Mouse (Mus musculus) myocyte (in vitro differentiated cells): ENCODE data around the gene Mettl13. TPM values are rescaled to one million over a fixed set of nuclear protein-coding genes. Genes with fewer than 3 reads are reported as not detected.

Experiments used
- H3K27me3 ChIP-seq: one replicate; pipeline ENCODE4 v1.6.1; 2011; ENCODE audit not compliant: control insufficient read depth, insufficient read depth, insufficient read length
- H3K36me3 ChIP-seq: one replicate; pipeline ENCODE4 v1.6.1; 2011; ENCODE audit not compliant: control insufficient read depth, insufficient read depth
- H3K4me2 ChIP-seq: one replicate; pipeline ENCODE4 v1.6.1; 2011; ENCODE audit warnings: low read depth, control low read depth
- H3K4me3 ChIP-seq: one replicate; pipeline ENCODE4 v1.5.1; 2011; ENCODE audit warnings: mild to moderate bottlenecking, control low read depth, moderate library complexity
- H3K79me2 ChIP-seq: one replicate; pipeline ENCODE4 v1.6.1; 2011; ENCODE audit not compliant: control insufficient read depth, insufficient read depth
- H3ac ChIP-seq: one replicate; pipeline ENCODE4 v1.6.1; 2011; ENCODE audit not compliant: control insufficient read depth, insufficient read length
- CEBPB ChIP-seq: IDR thresholded peaks from 2 replicates; pipeline ENCODE4 v1.6.1; 2011; ENCODE audit warnings: mild to moderate bottlenecking, moderate library complexity; ENCODE audit not compliant: poor library complexity, insufficient read depth, severe bottlenecking
- E2F4 ChIP-seq: IDR thresholded peaks from one replicate; pipeline ENCODE4 v1.6.1; 2011; ENCODE audit warnings: mild to moderate bottlenecking, control low read depth, moderate library complexity; ENCODE audit not compliant: insufficient read depth
- MAX ChIP-seq: IDR thresholded peaks from one replicate; pipeline ENCODE4 v1.6.1; 2011; ENCODE audit warnings: low read depth, mild to moderate bottlenecking, control low read depth
- MYOD1 ChIP-seq, 3 experiments: IDR thresholded peaks; one replicate each; pipeline ENCODE4 v1.6.1; 2011; ENCODE audit warnings: control low read depth in 2 of 3, low read depth in 2 of 3, mild to moderate bottlenecking in 2 of 3, moderate library complexity in 1 of 3; ENCODE audit not compliant: insufficient read length in 2 of 3, control insufficient read depth in 1 of 3
- MYOG ChIP-seq, 3 experiments: IDR thresholded peaks; one replicate each; pipeline ENCODE4 v1.6.1; 2011; ENCODE audit warnings: control low read depth in 2 of 3, low read depth in 2 of 3, mild to moderate bottlenecking in 2 of 3; ENCODE audit not compliant: insufficient read length in 2 of 3, control insufficient read depth in 1 of 3, insufficient read depth in 1 of 3
- POLR2A ChIP-seq: IDR thresholded peaks from one replicate; pipeline ENCODE4 v1.6.1; 2011; ENCODE audit warnings: low read depth, mild to moderate bottlenecking, control low read depth, moderate library complexity; ENCODE audit not compliant: insufficient read length
- POLR2AphosphoS2 ChIP-seq: IDR thresholded peaks from one replicate; pipeline ENCODE4 v1.6.1; 2011; ENCODE audit warnings: low read depth, control low read depth; ENCODE audit not compliant: insufficient read length
- REST ChIP-seq: IDR thresholded peaks from one replicate; pipeline ENCODE4 v1.6.1; 2011; ENCODE audit warnings: mild to moderate bottlenecking, control low read depth, moderate library complexity; ENCODE audit not compliant: insufficient read depth, insufficient read length
- SRF ChIP-seq: IDR thresholded peaks from one replicate; pipeline ENCODE4 v1.6.1; 2011; ENCODE audit warnings: low read depth; ENCODE audit not compliant: control insufficient read depth, insufficient read length
- TCF12 ChIP-seq: IDR thresholded peaks from one replicate; pipeline ENCODE4 v1.6.1; 2011; ENCODE audit warnings: mild to moderate bottlenecking, control low read depth; ENCODE audit not compliant: poor library complexity, insufficient read depth, severe bottlenecking
- TCF3 ChIP-seq: IDR thresholded peaks from one replicate; pipeline ENCODE4 v1.6.1; 2011; ENCODE audit warnings: low read depth, control low read depth; ENCODE audit not compliant: insufficient read length
- USF1 ChIP-seq: IDR thresholded peaks from one replicate; pipeline ENCODE4 v1.6.1; 2011; ENCODE audit warnings: low read depth, mild to moderate bottlenecking, control low read depth, moderate library complexity
- polyA plus RNA-seq: library from polyadenylated mRNA; unstranded; fragments of >200 nt; fragmentation: generic; extraction: Trizol; gene quantifications from one replicate; pipeline ENCODE4 v1.2.1, GENCODE M21; 2012; ENCODE audit warnings: missing spikeins

The Mettl13 gene
- polyA plus RNA-seq, 1 experiment: 12.3 TPM

- H3K36me3 ChIP-seq: peaks cover 39% of the 10 kb centered on the region
- no peak for TF ChIP-seq SRF
- TF ChIP-seq USF1: no peak
- no peaks in the 10 kb centered on the region for H3K79me2 ChIP-seq
Observed at GRCm38 (mm10) chr1:162586282-162586681, 37.9 kb upstream of the Mettl13 start.

GRCm38 (mm10) chr1:162582884-162583283, 34.5 kb upstream of the Mettl13 start:
- TF ChIP-seq MYOG (IDR thresholded peaks at IDR 0.05; ENCODE audit: control insufficient read depth in 1 of 3, insufficient read depth in 1 of 3, insufficient read length in 2 of 3, low read depth in 2 of 3) (no peak), CEBPB (no peak), TCF12 (no peak), MYOD1 (IDR thresholded peaks at IDR 0.05; ENCODE audit: control insufficient read depth in 1 of 3, insufficient read length in 2 of 3, low read depth in 2 of 3) (no peak), SRF (no peak), E2F4 (no peak), MAX (no peak), REST (no peak), POLR2AphosphoS2 (no peak), POLR2A (no peak), USF1 (no peak), TCF3 (no peak)
- peaks cover 46% of the 10 kb centered on the region for H3K36me3 ChIP-seq

More at GRCm38 (mm10) chr1:162586282-162586681, 37.9 kb upstream of the Mettl13 start:
- Histone ChIP-seq H3K4me3 (no peak overlapping the region), H3ac (no peak overlapping the region), H3K4me2 (no peak overlapping the region), H3K27me3 (no peaks in the 10 kb centered on the region)

DNA sequence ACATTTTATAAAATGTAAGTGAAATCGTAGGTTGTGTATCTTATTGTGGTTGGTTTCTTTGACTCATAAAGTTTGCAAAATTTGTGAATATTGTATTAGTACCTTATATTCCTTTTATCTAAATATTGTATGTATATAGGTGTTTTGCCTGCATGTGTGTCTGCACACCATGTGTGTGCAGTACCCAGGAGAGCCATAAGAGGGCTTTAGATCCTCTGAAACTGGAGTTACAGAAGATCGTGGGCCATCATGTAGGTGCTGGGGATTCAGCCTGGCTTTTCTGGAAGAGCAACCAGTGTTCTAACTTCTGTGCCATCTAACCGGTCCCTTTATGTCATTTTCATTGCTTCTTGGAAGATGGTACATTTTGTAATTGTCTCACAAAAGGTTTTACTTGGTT, 26.7 kb upstream of the Mettl13 start:
- TF ChIP-seq POLR2A (no peak), MAX (no peak), SRF (no peak), E2F4 (no peak), TCF3 (no peak), MYOG (IDR thresholded peaks at IDR 0.05; ENCODE audit: control insufficient read depth in 1 of 3, insufficient read depth in 1 of 3, insufficient read length in 2 of 3, low read depth in 2 of 3) (no peak), TCF12 (no peak), POLR2AphosphoS2 (no peak), REST (no peak)
- H3K27me3 ChIP-seq: no peaks in the 10 kb centered on the region

More at GRCm38 (mm10) chr1:162582884-162583283, 34.5 kb upstream of the Mettl13 start:
- no peaks in the 10 kb centered on the region for H3K79me2 ChIP-seq
- H3K4me2 ChIP-seq: no peak overlapping the region
- H3K4me3 ChIP-seq: no peak overlapping the region
- no peak overlapping the region for H3ac ChIP-seq
- H3K27me3 ChIP-seq: no peaks in the 10 kb centered on the region

GRCm38 (mm10) chr1:162570931-162571601, 22.7 kb upstream of the Mettl13 start:
- Histone ChIP-seq H3K4me3 (peak overlapping the region; percentile 59), H3K4me2 (peak overlapping the region; percentile 82), H3K36me3 (peaks cover 18% of the 10 kb centered on the region), H3K79me2 (peaks cover 18% of the 10 kb centered on the region), H3K27me3 (no peaks in the 10 kb centered on the region), H3ac (peak overlapping the region; percentile 77)
- TF ChIP-seq CEBPB: no peak
- TF ChIP-seq SRF: no peak
- TF ChIP-seq MAX: no peak
- TF ChIP-seq MYOG (IDR thresholded peaks at IDR 0.05; ENCODE audit: control insufficient read depth in 1 of 3, insufficient read depth in 1 of 3, insufficient read length in 2 of 3, low read depth in 2 of 3): no peak
- TF ChIP-seq POLR2AphosphoS2: peak; percentile 22
- TF ChIP-seq MYOD1 (IDR thresholded peaks at IDR 0.05; ENCODE audit: control insufficient read depth in 1 of 3, insufficient read length in 2 of 3, low read depth in 2 of 3): no peak

More for the DNA sequence above, 26.7 kb upstream of the Mettl13 start:
- no peak overlapping the region for H3ac ChIP-seq
- H3K79me2 ChIP-seq: peaks cover 18% of the 10 kb centered on the region
- peaks cover 42% of the 10 kb centered on the region for H3K36me3 ChIP-seq
- no peak overlapping the region for H3K4me3 ChIP-seq
- no peak overlapping the region for H3K4me2 ChIP-seq

GRCm38 (mm10) chr1:162570260-162570748, 22.0 kb upstream of the Mettl13 start, which contains the start of gene Vamp4:
Gene Vamp4, plus strand, starts transcription at chr1:162570515.
- TF ChIP-seq MYOG (IDR thresholded peaks at IDR 0.05; ENCODE audit: control insufficient read depth in 1 of 3, insufficient read depth in 1 of 3, insufficient read length in 2 of 3, low read depth in 2 of 3) (peak in 2 of 3 experiments; percentile 4 to 52), USF1 (peak; percentile 11), MYOD1 (IDR thresholded peaks at IDR 0.05; ENCODE audit: control insufficient read depth in 1 of 3, insufficient read length in 2 of 3, low read depth in 2 of 3) (no peak), SRF (peak; percentile 94), TCF12 (no peak), POLR2AphosphoS2 (peak; percentile 78)
- H3K79me2 ChIP-seq: peaks cover 18% of the 10 kb centered on the region
- peaks cover 13% of the 10 kb centered on the region for H3K36me3 ChIP-seq
- peak within 1 kb of the TSS; percentile 82 for H3K4me2 ChIP-seq
- H3K27me3 ChIP-seq: no peaks in the 10 kb centered on the region
- H3ac ChIP-seq: peak within 1 kb of the TSS; percentile 77
- peak within 1 kb of the TSS; percentile 59 for H3K4me3 ChIP-seq
